Mouse (Mus musculus) 3T3-L1 (cell line): ENCODE data around the gene Gm21317.
"Not testable (repeated sequence)": the region's sequence is repeated elsewhere in the genome, so short reads cannot be mapped to it uniquely, and the experiment has no call there.

Experiments
- DNase-seq: peaks from one replicate; pipeline ENCODE4 v3.0.0-alpha.2; 2015; ENCODE audit warnings: low read depth, low spot score

The Gm21317 gene

DNA sequence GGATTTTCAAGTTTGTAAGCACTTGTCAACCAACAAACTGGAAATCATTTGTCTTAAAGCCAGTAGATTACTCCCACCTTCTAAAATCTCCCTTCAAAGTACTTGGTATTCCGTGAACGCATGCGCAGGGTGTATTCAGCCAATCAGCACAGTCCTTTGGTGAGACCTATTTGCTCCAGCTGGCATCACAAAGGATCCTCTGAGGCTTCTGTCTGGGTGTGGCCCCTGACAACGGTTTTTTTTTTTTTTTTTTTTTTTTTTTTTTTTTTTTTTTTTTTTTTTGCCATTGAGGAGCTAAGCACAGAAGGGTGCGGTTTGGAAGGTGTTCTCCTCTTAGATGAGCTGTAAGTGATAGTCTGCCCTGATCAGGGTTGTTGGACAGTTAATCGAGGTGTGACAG, at the start of gene Gm21317:
TSS of gene Gm21317 (plus strand) at position 301 of the 400 bp plus-strand sequence.
- not testable (repeated sequence) for DNase-seq
